Mouse (Mus musculus): Measurements from ENCODE around the gene Fshr.

DNA sequence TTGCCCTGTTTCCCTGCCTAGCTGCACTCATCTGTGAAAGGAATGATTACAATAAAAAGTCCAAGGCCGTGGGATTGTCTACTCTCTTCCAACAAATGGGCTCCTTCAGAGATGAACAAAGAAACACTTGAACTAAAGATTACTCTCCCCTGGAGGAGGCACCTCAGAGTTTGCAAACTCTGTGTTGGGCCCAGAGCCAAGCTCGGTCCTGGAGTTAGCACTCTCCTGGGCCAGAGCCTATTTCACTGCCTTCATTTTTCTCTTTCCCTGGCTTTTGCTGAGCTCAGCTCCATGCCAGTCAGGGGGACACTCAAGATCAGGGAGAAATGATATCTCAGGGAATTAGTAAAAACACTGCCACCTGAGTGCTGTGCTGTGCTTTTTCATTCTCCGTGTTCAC, 234.4 kb downstream of the Fshr start:
- TF ChIP-seq ZC3H11A (IDR thresholded peaks at IDR 0.05; ENCODE audit: borderline replicate concordance, low read depth, low read length) = no peak
- no peak for TF ChIP-seq HCFC1 (IDR thresholded peaks at IDR 0.05; ENCODE audit: borderline replicate concordance, insufficient read depth, low read length)
- TF ChIP-seq MAFK (IDR thresholded peaks at IDR 0.05; ENCODE audit: insufficient read depth, low read depth, low read length) = no peak

Data from ES-E14 (cell line).